Mouse (Mus musculus) A20 (cell line): ENCODE results near the gene Pabpc4.
"Not testable (repeated sequence)": the region's sequence is repeated elsewhere in the genome, so short reads cannot be mapped to it uniquely, and the experiment has no call there.

ENCODE experiments used
- DNase-seq: peaks from one replicate; pipeline ENCODE4 v3.0.0-alpha.2; 2011; ENCODE audit warnings: low read depth, low spot score

The Pabpc4 gene

DNA sequence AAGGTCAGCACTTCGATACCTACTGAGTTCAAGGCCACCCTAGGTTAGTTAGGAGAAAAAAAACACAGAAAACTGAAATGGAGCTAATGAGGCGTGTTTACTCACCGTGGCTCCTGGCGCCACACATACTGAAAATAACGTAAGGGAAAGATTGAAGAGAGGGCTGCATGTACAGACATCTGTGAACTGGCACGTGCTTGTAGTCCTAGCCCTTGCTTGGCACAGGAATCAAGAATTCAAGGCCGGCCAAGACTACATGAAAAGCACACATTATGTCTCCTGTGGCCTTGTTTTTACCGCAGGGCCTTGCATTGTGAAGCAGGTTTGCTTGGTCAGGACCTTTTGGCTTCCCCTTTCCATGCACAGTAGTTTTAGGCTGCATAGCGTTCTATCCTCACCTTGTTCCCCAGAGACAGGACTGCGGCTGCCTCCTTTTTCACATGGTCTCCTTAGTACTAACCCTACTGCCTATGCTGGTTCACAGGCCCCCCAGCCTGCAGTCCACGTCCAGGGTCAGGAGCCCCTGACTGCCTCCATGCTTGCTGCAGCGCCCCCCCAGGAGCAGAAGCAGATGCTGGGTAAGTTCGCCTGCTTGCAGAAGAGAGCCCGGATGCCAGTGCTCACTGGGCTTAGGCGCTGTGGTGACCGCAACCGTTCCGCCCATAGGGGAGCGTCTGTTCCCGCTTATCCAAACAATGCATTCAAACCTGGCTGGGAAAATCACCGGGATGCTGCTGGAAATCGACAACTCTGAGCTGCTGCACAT, 35.2 kb downstream of the Pabpc4 start:
- no peak for DNase-seq

DNA sequence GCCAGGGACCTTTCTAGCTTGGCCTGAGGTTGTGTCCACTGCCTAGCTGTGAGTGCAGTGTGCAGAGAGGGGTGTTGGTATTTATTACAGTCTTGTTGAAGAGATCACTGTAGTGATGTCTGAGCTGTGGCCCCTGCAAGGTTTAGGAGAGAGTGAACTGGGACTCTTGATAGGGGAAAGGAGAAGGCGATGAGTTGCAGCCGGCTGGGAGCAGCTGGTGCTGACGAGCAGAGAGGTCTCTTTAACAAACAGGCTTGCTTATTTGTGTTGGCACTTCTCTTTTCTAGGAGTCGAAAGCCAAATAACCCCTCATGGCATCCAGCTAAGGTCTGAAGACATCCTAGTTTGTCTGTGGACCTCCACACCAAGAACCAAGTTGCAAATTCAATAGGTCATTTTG, 36.1 kb downstream of the Pabpc4 start:
- no peak for DNase-seq

DNA sequence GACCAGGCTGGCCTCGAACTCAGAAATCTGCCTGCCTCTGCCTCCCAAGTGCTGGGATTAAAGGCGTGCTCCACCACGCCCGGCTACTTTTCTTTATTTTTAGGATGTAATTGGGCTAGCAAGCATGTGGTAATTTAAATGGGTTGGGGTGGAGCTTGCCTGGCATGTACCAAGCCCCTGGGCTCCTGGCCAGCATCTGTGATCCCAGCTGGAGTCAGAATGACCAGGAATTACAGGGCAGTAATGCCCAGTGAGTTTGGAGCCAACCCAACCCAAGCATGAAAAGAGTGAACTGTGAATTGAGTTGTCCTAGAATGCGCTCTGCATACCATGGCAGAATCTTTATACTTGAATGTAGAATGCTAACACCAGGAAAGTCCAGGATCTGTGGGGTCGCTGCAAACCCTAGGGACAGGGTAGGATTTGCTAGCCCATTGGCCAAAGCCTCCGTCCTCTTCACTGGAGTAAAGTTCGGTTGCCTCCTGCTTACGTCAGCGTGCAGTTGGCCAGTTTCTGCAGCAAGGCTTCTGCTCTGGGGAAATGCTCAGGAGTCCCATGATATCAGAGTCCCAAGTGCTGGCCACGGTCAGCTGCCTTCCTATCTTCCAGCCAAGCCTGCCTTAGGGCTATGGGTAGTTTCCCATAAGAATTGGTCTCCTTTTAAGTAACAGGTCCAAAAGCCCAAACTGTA, 37.0 kb downstream of the Pabpc4 start:
- DNase-seq: no peak

DNA sequence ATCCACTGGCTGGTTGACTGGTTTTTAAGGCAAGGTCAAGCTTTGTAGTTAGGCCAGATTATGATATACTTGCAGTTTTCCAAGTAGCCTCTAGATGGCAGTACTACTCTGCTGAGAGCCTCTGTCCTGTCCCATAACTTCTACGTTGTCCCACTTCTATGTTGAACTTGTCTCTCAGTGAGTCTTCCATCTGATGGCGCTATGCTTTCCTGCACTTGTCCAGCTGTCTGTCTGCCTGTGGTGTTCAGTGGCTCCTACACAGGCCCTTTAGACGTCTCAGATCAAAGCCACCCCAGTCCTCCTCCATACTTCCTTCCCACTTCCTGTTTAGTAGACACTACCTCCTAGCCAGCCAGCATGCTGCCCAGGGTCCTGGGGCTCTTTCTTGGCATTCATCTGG, 43.6 kb downstream of the Pabpc4 start:
- DNase-seq: peak; percentile 69

DNA sequence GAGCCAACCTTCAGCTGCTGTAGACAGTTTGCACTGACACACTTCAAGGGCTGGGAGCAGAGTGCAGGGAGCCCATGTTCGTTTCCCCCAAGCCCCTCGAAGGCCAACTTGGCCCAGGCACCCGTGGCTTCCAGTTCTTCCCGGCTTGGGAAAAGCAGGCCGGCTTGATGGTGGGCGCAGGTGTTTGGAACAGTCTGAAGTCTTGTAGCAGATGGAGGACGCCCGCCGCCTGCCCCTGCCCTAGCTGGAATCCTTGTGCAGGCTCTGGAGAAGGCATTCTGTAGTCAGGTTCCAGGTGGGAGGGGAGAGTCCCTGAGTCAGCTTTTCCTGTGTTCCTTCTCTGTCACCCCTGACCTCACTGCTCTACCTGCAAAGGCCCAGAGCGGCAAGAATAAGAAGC, 44.8 kb downstream of the Pabpc4 start:
- no peak for DNase-seq

DNA sequence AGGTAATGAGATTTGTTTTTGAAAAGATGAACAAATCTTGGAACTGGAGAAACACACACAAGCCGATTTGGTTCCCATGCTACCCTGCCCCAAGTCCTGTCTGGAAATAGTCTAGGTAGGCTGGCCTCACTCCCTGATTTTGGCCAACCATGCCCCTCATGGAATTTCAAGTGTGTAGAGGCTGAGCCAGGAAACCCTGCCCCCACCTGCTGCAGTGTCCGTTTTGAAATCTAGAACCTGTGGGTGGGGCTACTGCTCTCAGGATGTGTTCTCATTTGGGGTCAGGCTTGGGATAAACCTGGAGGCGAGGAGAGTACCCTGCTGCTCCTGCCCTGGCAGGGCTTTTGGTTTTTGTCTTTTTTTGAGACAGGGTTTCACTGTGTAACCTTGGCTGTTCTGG, 46.1 kb downstream of the Pabpc4 start:
- no peak for DNase-seq

DNA sequence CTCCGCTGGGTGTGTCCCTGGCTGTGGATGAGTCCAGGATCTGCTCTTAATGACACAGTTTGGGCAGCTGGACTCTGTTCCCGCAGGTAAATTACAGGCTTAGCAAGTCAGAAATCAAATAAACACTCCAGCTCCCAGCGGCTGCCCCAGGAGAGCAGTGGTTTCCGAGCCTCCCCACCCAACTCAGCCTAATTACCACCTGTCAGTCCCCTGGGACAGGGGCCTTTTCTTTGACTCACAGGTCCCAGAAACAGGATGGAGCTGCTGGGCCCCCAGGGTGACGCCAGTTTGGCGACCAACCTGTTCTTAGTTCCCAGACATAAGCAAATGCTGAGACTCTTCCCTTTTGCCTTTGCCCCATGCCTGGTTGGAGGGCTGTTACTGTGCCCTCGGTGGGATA, 49.7 kb downstream of the Pabpc4 start:
- no peak for DNase-seq

DNA sequence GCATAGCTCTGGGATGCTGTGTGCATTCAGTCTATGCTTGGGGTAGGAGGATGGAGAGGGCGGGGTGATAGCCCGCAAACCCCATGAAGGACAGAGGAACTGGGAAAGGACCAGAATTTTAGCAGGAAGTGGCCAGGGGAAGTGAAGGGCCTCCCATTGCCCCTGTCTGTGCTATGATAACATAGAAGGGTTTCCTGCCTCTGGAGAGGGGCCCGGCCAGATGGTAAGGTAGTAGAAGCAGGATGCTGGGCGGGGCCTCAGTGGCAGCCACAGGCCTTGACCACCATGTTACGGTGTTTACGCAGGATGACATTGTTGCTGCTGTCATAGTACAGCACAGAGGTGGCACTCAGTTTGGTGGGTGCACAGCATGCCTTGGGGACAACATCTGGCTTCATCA, 50.9 kb downstream of the Pabpc4 start:
- no peak for DNase-seq

DNA sequence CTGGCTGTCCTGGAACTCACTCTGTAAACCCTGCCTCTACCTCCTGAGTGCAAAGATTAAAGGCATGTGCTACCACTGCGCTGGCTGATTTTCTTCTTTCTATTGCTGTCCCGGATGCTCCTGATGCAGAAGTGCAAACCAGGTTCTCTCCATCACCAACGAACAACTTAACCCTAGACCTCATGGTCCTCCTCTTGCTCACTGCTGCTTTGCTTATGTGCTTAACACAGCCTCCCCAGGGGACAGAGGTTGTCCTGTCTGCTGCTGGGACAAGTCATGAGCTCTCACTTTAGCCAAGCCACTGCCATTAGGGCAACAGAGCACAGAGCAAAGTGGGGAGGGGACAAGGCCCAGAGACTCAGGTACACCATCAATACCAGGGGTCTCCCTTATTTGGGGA, 52.3 kb downstream of the Pabpc4 start:
- no peak for DNase-seq

DNA sequence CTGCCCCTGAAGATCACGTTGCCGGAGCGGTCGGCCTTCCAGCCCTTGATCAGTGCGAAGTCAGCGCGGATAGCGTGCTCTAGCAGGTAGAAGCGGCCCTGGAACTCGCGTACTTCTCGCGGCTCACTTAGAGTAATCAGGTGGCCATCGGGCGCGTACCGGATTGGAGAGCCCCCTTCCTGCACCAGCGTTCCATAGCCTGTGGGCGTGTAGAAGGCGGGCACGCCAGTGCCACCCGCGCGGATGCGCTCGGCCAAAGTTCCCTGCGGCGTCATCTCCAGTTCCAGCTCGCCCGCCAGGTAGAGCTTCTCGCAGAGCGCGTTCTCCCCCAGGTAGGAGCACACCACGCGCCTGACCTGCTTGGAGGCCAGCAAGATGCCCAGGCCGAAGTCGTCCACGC, 60.8 kb downstream of the Pabpc4 start:
- DNase-seq: not testable (repeated sequence)

DNA sequence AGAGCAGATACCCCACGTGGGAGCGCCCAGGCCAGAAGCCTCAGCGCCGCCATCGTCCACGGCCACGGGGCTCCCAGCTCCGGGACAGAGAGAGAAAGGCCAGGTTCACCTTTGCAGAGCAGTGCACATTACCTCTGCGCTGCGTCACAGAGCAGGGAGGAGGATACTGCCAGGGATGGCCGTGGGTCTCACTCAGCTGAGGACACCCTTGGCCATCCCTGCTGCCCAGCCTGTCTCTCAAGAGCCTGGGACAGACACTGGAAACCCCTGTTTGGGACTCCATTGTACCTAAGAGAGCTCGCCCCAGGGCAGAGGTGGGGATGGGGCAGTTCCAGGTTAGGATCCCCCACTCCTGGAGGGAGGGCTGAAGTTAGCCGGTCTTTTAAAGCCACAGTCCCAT, 61.4 kb downstream of the Pabpc4 start, which contains the start of gene Oxct2a:
Gene Oxct2a (minus strand): TSS at position 101 of the 400 bp plus-strand sequence.
- no peak for DNase-seq

DNA sequence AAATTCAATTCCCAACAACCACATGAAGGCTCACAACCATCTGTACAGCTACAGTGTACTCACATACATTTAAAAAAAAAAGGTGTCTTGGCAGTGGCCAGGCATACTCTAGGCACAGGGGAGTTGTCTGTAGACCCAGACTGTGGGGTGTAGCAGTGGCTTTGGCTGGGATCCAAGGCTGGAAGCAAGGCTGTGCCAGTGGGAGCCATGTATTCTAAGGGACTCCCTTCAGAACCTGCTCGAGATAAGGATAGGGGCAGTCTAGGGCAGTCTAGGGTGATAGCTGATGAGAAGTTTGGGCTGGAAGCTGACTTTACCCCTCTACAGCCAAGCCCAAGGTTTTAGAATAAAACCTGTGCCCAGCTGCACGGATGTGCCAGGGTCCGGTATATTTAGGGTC, 63.9 kb downstream of the Pabpc4 start:
- no peak for DNase-seq

DNA sequence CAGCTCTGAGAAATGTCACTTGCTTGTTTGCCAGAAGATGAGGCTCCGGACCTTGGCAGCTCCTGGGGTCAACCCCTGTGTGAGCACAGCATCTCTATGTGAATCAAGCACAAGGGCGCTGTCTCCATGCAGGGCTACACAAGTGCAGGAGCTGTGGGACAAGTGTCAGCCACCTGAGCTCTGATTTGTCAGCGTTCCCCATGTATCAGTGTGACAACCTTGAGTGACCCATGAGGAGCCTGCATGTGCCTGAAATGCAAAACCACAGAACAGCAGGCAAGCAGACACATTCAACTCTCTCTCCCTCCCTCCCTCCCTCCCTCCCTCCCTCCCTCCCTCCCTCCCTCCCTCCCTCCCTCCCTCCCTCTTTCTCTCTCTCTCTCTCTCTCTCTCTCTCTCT, 65.5 kb downstream of the Pabpc4 start:
- DNase-seq: no peak

DNA sequence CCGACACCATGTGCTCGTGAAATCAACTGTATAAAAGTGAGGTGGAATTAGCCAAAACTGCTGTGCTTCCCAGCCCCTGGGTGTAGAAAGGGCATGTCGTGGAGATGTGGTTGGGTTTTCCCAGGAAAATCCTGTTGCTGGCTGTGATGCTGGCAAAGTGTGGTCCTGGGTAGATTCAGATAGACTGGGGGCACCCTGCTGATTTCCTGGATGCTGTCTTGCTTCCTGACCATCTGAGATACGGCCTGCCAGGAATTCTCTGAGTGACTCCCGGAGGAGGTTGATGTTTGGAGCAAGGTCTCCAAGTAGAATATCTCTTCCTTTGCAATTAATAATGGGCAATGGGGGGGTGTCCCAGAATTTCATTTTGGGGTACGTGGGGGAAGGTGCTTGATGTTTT, 66.8 kb downstream of the Pabpc4 start:
- DNase-seq: no peak

DNA sequence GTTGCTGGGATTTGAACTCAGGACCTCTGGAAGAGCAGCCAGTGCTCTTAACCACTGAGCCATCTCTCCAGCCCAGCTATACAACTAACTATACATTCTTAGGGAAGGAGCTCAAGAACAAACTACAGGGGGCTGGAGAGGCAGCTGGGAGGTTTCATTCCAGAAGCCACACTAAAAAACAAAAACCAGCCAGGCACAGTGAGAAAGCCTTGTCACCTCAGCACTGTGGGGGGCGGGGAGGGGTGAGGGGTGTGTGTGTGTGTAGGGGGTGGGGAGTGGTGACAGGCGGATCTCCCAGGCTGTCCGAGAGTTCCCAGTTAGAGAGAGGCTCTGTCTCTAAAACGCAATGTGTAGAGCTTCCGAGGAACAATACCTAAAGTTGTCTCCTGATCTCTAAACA, 69.2 kb downstream of the Pabpc4 start:
- no peak for DNase-seq

DNA sequence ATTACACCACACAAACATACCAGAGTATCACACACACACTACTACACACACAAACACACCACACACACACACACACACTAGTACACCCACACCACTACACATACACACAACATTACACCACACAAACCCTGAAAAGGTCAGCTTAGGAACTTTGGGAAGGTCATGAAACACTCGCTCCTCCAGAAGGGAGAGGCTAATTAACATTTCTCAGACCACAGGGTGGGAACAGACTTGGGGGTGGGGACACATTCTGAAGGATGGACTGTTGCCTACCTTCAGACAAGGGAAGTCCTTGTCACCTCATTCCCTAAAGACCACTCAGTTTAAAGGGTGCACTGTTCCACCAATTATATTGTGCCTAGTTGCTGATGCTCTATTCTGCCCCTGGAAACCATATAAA, 69.8 kb downstream of the Pabpc4 start:
- DNase-seq: not testable (repeated sequence)

DNA sequence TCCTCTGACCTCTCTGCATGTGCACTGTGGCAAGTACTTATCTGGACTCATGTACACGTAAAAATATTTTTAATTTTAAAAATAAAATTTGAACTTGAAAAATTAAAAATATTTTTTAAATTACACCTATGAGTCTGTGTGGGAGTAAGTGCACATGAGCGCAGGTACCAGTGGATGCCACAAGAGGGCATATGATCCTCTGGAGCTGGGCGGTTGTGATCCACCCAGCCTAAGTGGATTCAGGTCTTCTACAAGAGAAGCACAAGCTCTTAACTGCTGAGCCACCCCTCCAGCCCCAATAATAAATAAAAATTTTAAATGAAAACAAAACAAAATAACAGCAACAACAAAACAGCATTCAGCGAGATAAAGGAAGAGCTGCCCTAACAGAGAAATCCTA, 71.0 kb downstream of the Pabpc4 start:
- DNase-seq: no peak

DNA sequence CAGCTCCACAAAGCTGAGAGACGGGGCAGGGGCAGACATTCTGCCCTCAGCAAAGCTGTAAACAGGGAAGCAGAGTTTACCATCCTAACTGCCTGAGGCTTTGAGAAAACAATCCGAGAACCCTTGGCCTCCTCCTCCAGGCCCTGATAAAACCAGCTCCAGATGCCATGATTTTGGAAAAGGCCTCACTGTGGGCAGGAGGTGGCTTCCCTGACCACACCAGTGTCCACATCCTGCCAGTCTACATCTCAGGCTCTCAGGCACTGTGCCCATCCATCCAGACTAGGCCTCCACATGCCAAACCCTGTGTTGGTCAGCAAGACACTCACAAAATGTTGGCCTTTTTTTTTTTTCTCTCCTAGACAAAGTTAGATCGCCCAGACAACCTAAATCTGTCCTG, 72.0 kb downstream of the Pabpc4 start:
- no peak for DNase-seq

DNA sequence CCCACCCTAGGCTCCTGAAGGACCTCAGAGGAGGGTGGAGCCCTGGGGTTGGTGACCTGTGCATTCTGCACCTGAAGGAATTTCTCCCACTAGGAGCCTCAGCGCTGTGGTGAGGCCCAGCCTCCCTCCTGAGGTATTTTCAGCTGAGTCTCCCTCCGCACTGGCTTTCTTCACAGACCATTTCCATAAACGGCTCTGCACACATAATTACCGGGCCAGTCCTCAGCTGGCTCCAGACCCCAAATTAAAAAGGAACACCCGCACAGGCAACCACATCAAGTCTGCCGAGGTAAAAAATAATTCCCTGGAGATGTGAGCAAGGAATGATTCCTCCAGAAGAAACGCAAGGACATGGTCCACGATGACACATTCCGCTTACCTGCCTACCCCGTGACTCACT, 73.1 kb downstream of the Pabpc4 start:
- not testable (repeated sequence) for DNase-seq

DNA sequence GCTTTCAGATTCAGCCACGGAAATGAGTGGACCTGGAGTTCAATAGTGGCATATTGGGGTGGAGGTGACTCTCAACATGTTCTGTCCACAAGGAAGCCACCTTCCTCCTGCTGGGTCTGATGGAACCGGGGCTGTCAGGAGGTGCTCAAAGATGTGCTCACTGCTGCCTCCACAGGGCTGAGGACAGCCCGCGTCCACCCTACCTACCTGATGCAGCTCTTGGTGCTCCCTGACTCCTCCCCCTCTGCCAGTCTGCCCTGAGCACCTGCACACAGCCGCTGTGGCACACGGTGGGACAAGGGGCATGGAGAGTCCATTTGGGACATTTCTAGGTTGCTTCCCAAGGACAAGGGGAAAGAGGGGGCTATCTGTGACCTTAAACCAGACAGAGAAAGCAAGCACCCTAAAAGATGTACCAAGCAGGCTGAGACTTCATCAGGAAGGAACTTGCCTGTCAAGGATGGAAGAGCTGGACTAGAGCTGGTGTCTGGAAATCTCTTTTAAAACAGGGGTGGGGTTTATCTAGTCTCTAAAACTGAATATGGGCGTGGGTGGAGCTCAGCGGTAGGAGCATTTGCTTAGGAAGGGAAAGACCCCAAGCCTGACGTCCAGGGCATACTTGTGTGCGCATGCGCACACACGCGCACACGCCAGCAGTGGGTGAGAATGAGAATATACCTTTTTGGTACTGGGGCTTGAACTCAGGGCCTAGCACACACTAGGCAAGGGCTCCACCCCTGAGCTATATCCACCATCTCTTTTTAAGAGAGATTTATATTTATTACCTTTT, 73.8 kb downstream of the Pabpc4 start:
- peak; percentile 64 for DNase-seq

DNA sequence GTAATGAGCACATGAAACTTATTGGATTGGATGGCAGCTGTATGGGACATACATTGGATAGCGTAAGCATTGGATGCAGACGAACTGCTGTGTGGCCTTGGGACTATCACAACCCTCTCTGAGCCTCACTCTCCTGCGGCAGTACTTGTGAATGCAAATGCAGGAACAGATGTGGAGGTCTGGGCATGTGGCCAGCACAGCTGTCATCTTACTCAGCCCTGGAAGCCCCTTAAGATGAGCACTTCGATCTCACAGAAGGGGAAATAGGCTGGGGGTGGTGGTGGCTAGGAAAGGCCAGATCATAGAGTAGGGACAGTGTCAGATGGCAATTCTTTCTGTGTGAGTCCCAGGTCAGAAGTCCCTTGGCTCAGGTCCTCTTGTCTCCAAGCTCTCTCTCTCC, 75.5 kb downstream of the Pabpc4 start:
- DNase-seq: peak; percentile 38

DNA sequence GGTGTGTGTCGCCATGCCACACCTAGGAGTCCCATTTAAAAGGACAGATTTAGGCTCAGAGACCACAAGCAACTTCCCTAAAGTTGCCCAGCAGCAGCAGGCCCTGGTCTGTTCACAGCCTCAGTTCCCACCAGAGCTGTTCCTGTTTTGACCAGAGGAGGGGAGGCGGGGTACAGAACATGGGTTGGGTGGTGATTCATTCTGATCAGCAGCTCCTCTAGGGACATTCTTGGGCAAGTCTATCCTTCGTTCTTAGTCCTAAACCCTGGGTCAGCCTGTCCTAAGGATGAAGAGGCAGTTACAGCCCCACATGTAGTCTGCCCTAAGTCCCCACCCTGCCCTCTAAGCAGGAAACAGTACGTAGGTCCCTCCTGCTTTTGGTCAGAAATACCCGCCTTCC, 78.1 kb downstream of the Pabpc4 start:
- DNase-seq: peak; percentile 35
